Mouse (Mus musculus) neural tube, embryonic 15.5 days (tissue): ENCODE measurements around the gene Nudcd3. TPM values are rescaled to one million over a fixed set of nuclear protein-coding genes. Genes with fewer than 3 reads are reported as not detected.
A peak's percentile ranks its signal among the peaks of the same experiment; 100 is the strongest.

Experiments used
- ATAC-seq: fragments of 200-750 bp; cut with Nextera tagmentation; 2 replicates; pipeline ENCODE4 v1.8.0; 2017; ENCODE audit warnings: mild to moderate bottlenecking, moderate TSS enrichment, moderate library complexity; ENCODE audit not compliant: low FRiP score
- H3K27ac ChIP-seq: fragments of 300-500 bp; sonication (generic); replicated peaks from 2 replicates; pipeline ENCODE4 v1.5.1; 2015; ENCODE audit warnings: mild to moderate bottlenecking, inconsistent platforms
- H3K27me3 ChIP-seq: fragments of 300-500 bp; sonication (generic); replicated peaks from 2 replicates; pipeline ENCODE4 v1.6.1; 2015; ENCODE audit warnings: inconsistent platforms
- H3K36me3 ChIP-seq: fragments of 300-500 bp; sonication (generic); 2 replicates; pipeline ENCODE4 v1.6.1; 2015; ENCODE audit warnings: inconsistent platforms
- H3K4me1 ChIP-seq: fragments of 300-500 bp; sonication (generic); 2 replicates; pipeline ENCODE4 v1.6.1; 2015; ENCODE audit warnings: inconsistent platforms
- H3K4me2 ChIP-seq: fragments of 300-500 bp; sonication (generic); 2 replicates; pipeline ENCODE4 v1.6.1; 2015; ENCODE audit warnings: inconsistent platforms, mild to moderate bottlenecking, moderate library complexity
- H3K4me3 ChIP-seq: fragments of 300-500 bp; sonication (generic); replicated peaks from 2 replicates; pipeline ENCODE4 v1.5.1; 2015; ENCODE audit warnings: mild to moderate bottlenecking, inconsistent platforms
- H3K9ac ChIP-seq: fragments of 300-500 bp; sonication (generic); replicated peaks from 2 replicates; pipeline ENCODE4 v1.6.1; 2015; ENCODE audit warnings: mild to moderate bottlenecking, inconsistent platforms
- H3K9me3 ChIP-seq: fragments of 300-500 bp; sonication (generic); replicated peaks from 2 replicates; pipeline ENCODE4 v1.6.1; 2016; ENCODE audit warnings: inconsistent platforms
- WGBS: fragments of 180-500 bp; shearing (Covaris S2); methylation state at CpG from one replicate; pipeline ENCODE4 v1.1.7; 2015; ENCODE audit warnings: mixed read lengths; 5-methylcytosine and 5-hydroxymethylcytosine counted together
- polyA plus RNA-seq: library from polyadenylated mRNA; unstranded; fragments of >200 nt; fragmentation: Nextera tagmentation; extraction: Ambion mirVana; gene quantifications from 2 replicates; pipeline ENCODE4 v1.2.1, GENCODE M21; 2015

Gene Nudcd3
- polyA plus RNA-seq, 1 experiment from 2014 or later = 62.4 TPM

GRCm38 (mm10) chr11:6067160-6067559 is 133.1 kb downstream of the Nudcd3 start:
- Histone ChIP-seq H3K9ac (no peak overlapping the region), H3K27ac (no peak overlapping the region), H3K27me3 (peaks cover 53% of the 10 kb centered on the region), H3K4me1 (peaks cover 40% of the 10 kb centered on the region), H3K4me2 (no peak overlapping the region), H3K9me3 (no peaks in the 10 kb centered on the region), H3K36me3 (no peaks in the 10 kb centered on the region), H3K4me3 (no peak overlapping the region)
- 25% methylated on average over 9 of the region's 9 CpGs for WGBS
- no peak for ATAC-seq

- Histone ChIP-seq H3K9me3 (no peaks in the 10 kb centered on the region), H3K9ac (peak within 1 kb of the TSS; percentile 87), H3K4me1 (peaks cover 45% of the 10 kb centered on the region), H3K4me2 (peak within 1 kb of the TSS; percentile 81), H3K36me3 (no peaks in the 10 kb centered on the region), H3K27ac (peak within 1 kb of the TSS; percentile 95), H3K4me3 (peak within 1 kb of the TSS; percentile 85), H3K27me3 (peaks cover 54% of the 10 kb centered on the region)
- ATAC-seq = no peak
- WGBS = 9% methylated on average over 6 of the region's 6 CpGs
Measured at GRCm38 (mm10) chr11:6066176-6066575, 134.0 kb downstream of the Nudcd3 start, which contains the start of gene Camk2b. Gene Camk2b (minus strand): TSS chr11:6066362.

- WGBS = under 1% methylated on average over 64 of the region's 95 CpGs
- no peaks in the 10 kb centered on the region for H3K9me3 ChIP-seq
- peak overlapping the region; percentile 87 for H3K9ac ChIP-seq
- H3K27ac ChIP-seq = peak overlapping the region; percentile 95
- H3K4me2 ChIP-seq = peak overlapping the region; percentile 81
- peak overlapping the region; percentile 85 for H3K4me3 ChIP-seq
- peak; percentile 90 for ATAC-seq
- H3K36me3 ChIP-seq = no peaks in the 10 kb centered on the region
- H3K27me3 ChIP-seq = peaks cover 51% of the 10 kb centered on the region
- peaks cover 45% of the 10 kb centered on the region for H3K4me1 ChIP-seq
Measured at GRCm38 (mm10) chr11:6065551-6066121, 134.6 kb downstream of the Nudcd3 start.

GRCm38 (mm10) chr11:6065046-6065521 is 135.1 kb downstream of the Nudcd3 start:
- ATAC-seq = peak; percentile 61
- 1% methylated on average over 52 of the region's 55 CpGs for WGBS
- H3K4me2 ChIP-seq = peak overlapping the region; percentile 81
- H3K36me3 ChIP-seq = no peaks in the 10 kb centered on the region
- no peaks in the 10 kb centered on the region for H3K9me3 ChIP-seq
- peak overlapping the region; percentile 95 for H3K27ac ChIP-seq
- H3K4me3 ChIP-seq = peak overlapping the region; percentile 85
- peaks cover 47% of the 10 kb centered on the region for H3K27me3 ChIP-seq
- H3K4me1 ChIP-seq = peaks cover 45% of the 10 kb centered on the region
- peak overlapping the region; percentile 87 for H3K9ac ChIP-seq

- peaks cover 43% of the 10 kb centered on the region for H3K27me3 ChIP-seq
- WGBS = 1% methylated on average over 30 of the region's 30 CpGs
Measured at GRCm38 (mm10) chr11:6064215-6065045, 135.8 kb downstream of the Nudcd3 start.

GRCm38 (mm10) chr11:6063501-6064214 is 136.6 kb downstream of the Nudcd3 start:
- peaks cover 43% of the 10 kb centered on the region for H3K27me3 ChIP-seq
- H3K4me2 ChIP-seq = peak overlapping the region; percentile 81
- WGBS = 49% methylated on average over 17 of the region's 17 CpGs
- no peaks in the 10 kb centered on the region for H3K9me3 ChIP-seq
- ATAC-seq = no peak
- peak overlapping the region; percentile 85 for H3K4me3 ChIP-seq
- peak overlapping the region; percentile 87 for H3K9ac ChIP-seq
- peak overlapping the region; percentile 95 for H3K27ac ChIP-seq
- no peaks in the 10 kb centered on the region for H3K36me3 ChIP-seq
- H3K4me1 ChIP-seq = peaks cover 40% of the 10 kb centered on the region

More at GRCm38 (mm10) chr11:6064215-6065045, 135.8 kb downstream of the Nudcd3 start:
- ATAC-seq = no peak
- no peaks in the 10 kb centered on the region for H3K9me3 ChIP-seq
- peaks cover 45% of the 10 kb centered on the region for H3K4me1 ChIP-seq
- H3K4me2 ChIP-seq = peak overlapping the region; percentile 81
- no peaks in the 10 kb centered on the region for H3K36me3 ChIP-seq
- H3K4me3 ChIP-seq = peak overlapping the region; percentile 85
- H3K9ac ChIP-seq = peak overlapping the region; percentile 87
- H3K27ac ChIP-seq = peak overlapping the region; percentile 95

- Histone ChIP-seq H3K9ac (no peak overlapping the region), H3K27me3 (peaks cover 43% of the 10 kb centered on the region), H3K9me3 (no peaks in the 10 kb centered on the region), H3K36me3 (no peaks in the 10 kb centered on the region), H3K27ac (no peak overlapping the region), H3K4me2 (peak overlapping the region; percentile 81), H3K4me3 (peak overlapping the region; percentile 85), H3K4me1 (peaks cover 34% of the 10 kb centered on the region)
- ATAC-seq = no peak
- WGBS = 82% methylated on average over 7 of the region's 7 CpGs
Measured at GRCm38 (mm10) chr11:6063065-6063464, 137.2 kb downstream of the Nudcd3 start.

- 89% methylated on average over 11 of the region's 11 CpGs for WGBS
- Histone ChIP-seq H3K4me3 (no peak overlapping the region), H3K27me3 (peaks cover 38% of the 10 kb centered on the region), H3K27ac (no peak overlapping the region), H3K9me3 (no peaks in the 10 kb centered on the region), H3K9ac (no peak overlapping the region), H3K36me3 (no peaks in the 10 kb centered on the region), H3K4me1 (peaks cover 32% of the 10 kb centered on the region), H3K4me2 (no peak overlapping the region)
- no peak for ATAC-seq
Measured at GRCm38 (mm10) chr11:6062329-6062728, 137.9 kb downstream of the Nudcd3 start.

GRCm38 (mm10) chr11:6061891-6062290 is 138.3 kb downstream of the Nudcd3 start:
- H3K27ac ChIP-seq = no peak overlapping the region
- no peak overlapping the region for H3K4me3 ChIP-seq
- no peak overlapping the region for H3K4me2 ChIP-seq
- H3K27me3 ChIP-seq = peaks cover 34% of the 10 kb centered on the region
- no peaks in the 10 kb centered on the region for H3K36me3 ChIP-seq
- peaks cover 32% of the 10 kb centered on the region for H3K4me1 ChIP-seq
- no peak for ATAC-seq
- H3K9ac ChIP-seq = no peak overlapping the region
- no peaks in the 10 kb centered on the region for H3K9me3 ChIP-seq
- WGBS = 82% methylated on average over 5 of the region's 5 CpGs

GRCm38 (mm10) chr11:6059162-6059561 is 141.1 kb downstream of the Nudcd3 start:
- peaks cover 22% of the 10 kb centered on the region for H3K4me1 ChIP-seq
- H3K9ac ChIP-seq = no peak overlapping the region
- H3K27me3 ChIP-seq = peaks cover 14% of the 10 kb centered on the region
- no peak overlapping the region for H3K4me2 ChIP-seq
- WGBS = 96% methylated on average over 10 of the region's 10 CpGs
- ATAC-seq = no peak
- H3K27ac ChIP-seq = no peak overlapping the region
- no peaks in the 10 kb centered on the region for H3K36me3 ChIP-seq
- no peak overlapping the region for H3K4me3 ChIP-seq
- no peaks in the 10 kb centered on the region for H3K9me3 ChIP-seq
